Mouse (Mus musculus) ovary, postnatal 14 days (tissue): Measurements from ENCODE around the gene Nr6a1.

ENCODE experiments used
- DNase-seq: peaks from one replicate; pipeline ENCODE4 v3.0.0; 2022; ENCODE audit warnings: low spot score

The Nr6a1 gene

DNA sequence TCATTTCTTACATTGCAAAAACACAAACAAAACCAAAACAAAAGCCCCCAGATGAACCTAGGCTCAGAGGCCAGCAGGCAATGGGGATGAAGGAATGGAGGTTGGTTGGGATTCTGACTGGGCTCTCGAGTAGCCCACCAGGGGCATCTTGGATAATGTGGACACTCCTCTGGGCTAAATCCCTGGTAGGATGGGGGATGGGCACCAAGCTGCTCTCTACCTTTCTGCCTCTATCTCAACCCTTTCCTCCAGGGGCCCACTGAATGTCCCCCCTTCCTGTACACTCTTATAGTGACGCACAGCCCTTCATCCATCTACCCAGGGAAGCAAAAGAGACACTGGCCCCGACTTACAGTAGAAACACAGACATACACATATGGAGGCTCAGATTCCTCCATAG, 213.9 kb downstream of the Nr6a1 start:
- DNase-seq: no peak

DNA sequence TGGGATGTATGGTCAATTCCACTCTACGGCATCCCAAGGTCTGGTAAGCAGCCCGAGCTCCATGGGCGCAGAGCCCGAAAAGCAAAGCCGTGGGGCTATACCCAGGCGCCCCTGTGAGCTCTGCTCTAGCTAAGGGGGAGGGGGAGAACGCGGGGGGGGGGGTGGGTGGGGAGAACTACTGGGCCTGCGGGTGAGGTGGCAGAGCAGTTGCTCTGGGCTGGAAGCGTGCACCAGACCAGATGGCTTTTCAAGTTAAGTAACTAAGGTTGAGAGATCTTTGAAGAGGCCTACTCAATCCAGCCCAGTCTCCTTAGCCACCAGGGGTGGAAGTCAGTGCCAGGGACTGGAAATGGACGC, 214.7 kb downstream of the Nr6a1 start:
- no peak for DNase-seq

DNA sequence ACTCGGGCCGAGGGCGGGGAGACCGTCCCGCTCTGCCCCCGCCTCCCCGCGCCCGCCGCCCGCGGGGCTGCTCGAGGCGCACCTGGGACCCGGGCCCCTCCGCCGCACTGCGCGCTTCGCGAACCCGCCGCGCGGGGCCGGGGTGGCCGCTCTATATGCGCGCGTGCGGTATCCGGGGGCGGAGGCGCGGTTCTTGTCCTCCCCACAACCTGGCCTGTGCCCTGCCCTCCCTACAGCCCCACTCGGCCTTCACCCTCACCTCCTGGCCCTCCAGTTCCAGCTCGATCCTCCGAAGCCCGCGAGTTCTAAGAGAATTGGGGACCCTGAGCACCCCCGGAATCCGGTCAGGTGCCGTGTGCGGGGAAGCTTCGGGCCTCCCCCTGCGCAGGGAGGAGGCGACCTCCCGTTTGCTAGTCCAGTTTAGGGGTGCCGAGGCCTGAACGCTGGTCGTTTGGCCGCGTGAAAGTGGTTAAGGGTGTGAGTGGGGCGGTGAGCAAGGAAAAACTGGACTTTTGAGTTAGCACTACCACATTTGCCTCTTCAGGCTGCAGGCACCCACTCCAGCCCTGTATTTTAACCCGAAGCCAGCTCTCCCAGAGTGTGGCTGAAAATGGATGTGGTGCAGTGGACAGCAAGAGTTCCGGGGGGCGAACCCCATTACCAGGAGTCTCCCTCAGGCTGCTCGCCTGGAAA, 215.3 kb downstream of the Nr6a1 start:
- DNase-seq: no peak

DNA sequence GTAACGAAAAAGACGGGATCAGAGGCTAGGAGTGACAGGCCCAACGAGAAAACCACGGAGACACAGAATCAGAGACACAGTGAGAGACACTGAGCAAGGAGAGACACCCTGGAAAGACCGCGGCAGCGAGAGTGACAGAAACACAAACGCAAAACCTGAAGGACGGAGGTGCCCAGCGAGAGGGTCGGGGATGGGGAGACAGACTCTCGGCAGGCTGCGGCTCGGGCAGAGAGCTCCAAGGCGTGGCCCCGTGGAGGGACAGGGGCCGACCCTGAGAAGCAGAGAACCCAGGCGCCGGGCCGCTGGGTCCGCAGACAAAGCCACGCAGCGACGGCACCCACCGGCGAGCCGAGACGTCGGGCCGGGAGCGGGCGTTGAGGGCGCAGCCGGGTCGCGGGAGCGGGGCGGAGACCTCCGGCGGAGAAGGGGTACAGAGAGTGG, 216.0 kb downstream of the Nr6a1 start:
- DNase-seq: no peak

DNA sequence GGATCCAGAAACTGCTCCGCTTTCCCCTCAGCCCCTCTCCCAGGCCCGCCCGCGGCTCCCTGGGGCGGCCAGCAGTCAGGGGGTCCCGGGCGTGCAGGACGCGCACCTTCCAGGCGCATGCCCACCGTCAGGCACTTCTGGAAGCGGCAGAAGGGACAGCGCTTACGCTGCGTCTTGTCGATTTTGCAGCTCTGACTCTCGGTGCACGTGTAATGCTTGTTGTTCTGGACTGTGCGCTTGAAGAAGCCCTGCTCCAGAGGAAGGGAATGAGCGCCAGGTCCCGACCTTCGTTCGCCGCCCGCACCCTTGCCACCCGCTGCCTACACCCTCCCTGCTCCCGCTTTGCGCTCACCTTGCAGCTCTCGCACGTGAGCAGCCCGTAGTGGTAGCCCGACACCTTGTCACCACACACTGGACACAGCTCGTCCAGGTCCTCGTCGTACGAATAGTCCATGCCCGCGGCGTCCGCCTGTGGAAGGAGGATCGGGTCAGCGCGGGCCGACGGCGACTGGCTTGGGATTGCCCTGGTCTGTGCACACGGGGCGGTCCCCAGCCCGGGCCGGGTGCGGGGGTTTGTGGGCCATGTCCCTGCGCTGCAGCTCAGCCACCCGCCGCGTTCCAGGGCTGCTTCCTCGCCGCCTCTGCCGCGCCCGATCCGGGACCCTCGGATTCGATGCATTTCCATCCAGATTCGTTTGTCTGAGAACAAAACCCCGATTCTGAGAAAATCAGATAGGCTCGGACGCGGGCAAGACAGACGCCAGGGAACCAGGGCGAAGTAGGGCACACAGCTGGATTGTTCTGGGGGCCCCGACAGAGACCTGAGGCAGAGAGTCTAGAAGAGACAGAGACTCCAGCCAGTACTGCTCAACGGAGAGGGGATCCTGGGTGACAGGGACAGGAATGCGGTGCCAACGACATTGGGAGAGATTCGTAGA, 216.9 kb downstream of the Nr6a1 start:
- no peak for DNase-seq

- DNase-seq: no peak
Measured at GRCm38 (mm10) chr2:38708907-38709688, 218.4 kb downstream of the Nr6a1 start.

- no peak for DNase-seq
Measured at GRCm38 (mm10) chr2:38706661-38707060, 220.8 kb downstream of the Nr6a1 start.

DNA sequence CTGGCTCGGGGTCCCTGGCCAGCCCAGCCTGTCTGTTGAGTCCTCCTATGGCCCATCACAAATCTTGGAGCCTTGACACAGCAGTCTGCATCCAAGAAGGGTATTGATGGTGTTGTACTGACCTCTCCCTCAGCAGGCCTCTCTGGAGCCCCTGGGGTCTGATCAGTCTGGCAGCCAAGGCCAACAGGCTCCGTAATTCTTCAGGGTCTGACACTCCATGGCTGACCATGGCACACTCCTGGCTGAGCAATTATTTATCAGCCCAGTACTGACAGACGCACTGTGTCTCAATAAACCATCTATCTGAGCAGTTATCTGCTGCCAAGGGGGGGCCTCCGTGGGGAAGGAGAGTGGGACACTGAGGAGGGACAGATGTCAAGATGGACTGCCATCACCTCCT, 222.5 kb downstream of the Nr6a1 start:
- DNase-seq: no peak

- DNase-seq: no peak
Measured at GRCm38 (mm10) chr2:38704336-38704735, 223.2 kb downstream of the Nr6a1 start.

DNA sequence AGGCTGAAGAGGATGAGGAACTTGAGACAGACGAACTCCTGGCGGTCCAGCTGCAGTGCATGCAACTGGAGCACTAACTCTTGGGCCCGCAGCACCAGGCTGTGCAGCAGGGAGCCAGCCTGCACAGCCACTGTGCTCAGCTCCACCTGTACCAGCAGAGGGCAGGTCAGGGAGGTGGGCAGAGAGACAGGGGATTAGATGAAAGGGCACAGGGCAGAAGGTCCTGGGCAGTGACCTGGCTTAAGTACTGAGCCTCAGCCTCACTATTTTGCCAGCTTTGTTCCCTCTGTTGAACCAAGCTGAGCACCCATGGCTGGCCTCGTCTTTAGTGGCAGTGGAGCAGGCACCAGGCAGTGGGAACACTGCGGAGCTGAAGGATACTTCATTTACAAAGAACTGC, 227.3 kb downstream of the Nr6a1 start:
- no peak for DNase-seq

DNA sequence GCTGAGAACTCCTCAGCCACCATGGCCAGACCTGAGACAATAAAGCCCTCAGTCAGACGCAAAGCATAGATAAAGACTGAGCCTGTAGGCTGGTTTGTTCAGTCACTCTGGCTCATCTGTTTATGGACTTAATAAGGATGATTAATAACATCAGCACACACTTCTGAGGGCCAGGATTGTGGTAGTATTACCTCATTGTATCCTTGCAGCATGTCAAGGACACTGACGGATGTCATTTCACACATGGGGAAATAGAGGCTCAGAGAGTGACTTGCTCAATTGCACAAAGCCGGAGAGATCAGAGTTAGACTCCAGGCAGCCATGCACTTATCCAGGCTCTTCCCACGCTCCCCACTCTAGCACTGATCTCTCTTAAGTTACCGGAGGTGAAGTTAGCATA, 228.9 kb downstream of the Nr6a1 start:
- DNase-seq: no peak

GRCm38 (mm10) chr2:38697128-38698120, 230.1 kb downstream of the Nr6a1 start:
- no peak for DNase-seq

GRCm38 (mm10) chr2:38695770-38696169, 231.7 kb downstream of the Nr6a1 start:
- DNase-seq: no peak

DNA sequence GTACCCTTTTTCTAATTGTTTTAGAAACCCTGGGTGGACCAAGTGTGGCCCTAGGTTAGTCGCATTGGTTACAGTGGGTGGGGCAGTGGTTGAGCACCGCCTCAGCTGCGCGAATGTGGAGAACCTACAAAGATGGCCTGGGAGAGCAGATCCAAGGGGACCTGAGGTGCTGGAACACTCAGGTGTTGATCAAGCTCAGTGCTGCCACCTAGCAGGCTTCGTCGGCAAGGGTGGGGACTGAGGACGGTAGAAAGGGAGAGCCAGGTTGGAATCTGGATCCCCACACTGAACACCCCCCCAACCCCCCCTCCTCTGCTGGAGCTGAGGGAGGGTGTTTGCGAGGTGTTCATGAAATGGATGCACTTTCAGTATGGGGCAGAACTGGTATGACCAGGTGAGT, 235.9 kb downstream of the Nr6a1 start:
- no peak for DNase-seq

GRCm38 (mm10) chr2:38689881-38690280, 237.6 kb downstream of the Nr6a1 start:
- no peak for DNase-seq

DNA sequence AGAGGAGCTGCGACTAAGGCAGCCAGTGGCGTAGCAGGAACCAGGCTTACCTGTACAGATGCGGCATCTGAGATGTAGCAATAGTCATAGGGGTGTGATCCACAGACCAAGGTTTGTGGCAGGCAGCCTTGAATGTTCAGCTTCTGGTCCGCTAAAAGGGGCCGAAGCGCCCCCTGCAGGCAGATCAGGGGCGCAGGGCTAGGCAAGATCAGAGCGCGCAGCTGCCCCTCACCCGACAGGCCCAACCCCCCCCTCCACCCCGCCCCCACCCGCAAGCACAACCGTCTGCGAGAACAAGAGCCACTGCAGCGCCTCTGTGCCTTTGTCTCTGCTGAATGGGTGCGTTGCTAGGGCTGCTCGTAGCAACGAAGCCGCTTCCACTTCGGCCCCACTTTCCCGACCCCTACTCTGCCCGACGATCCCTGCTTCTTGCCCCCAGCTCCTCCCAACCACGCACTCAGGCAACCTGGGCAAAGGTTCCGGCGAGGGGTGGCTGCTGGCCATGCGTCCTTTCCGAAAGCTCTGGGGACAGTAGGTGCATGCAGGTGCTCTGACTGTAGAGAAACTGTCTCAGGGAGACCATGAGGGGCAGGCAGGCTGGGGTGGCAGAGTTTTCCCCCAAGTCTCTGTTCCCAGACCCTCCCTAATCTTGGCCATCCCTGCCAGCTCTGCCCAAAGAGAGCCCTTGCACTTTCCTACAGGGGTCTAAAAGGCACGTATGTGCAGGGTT, 238.5 kb downstream of the Nr6a1 start:
- no peak for DNase-seq

DNA sequence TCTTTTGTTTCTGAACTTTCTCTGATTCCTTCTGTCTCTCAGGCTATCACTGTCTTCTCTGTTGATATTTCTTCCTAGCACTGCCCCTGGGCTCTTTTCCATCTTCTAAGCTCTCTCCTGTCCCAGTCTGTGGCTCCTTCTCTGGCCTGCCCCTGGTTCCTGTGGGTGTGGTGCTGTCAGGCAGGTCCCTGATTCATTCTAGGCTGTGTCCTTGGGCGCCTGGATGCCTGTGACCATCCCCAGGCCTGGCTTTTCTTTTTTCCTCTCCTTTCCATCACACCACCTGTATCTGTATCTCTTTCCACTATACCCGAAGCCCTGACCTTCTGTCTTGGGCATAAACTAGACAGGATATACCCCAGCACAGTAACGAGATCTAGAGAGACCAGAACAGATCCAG, 241.7 kb downstream of the Nr6a1 start:
- no peak for DNase-seq

- DNase-seq: no peak
Measured at GRCm38 (mm10) chr2:38683083-38683482, 244.4 kb downstream of the Nr6a1 start.

DNA sequence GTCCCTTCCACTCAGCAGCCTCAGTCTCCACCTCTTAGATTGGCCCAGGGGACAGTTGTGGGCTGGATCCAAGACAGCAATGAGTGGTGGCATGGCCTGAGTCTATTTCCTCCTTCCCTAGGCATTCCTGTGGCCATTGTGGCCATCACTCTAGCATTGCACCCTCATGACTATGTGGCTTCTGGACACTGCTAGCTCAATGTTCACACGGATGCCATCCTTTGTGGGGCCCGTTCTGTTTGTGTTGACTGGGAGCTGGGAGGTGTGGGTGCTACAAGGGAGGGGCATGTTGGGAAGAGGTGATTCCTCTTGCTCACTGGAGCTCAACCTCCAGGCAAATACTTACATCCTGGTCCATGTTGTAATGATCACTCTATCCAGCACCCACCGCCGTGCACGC, 245.3 kb downstream of the Nr6a1 start:
- no peak for DNase-seq

DNA sequence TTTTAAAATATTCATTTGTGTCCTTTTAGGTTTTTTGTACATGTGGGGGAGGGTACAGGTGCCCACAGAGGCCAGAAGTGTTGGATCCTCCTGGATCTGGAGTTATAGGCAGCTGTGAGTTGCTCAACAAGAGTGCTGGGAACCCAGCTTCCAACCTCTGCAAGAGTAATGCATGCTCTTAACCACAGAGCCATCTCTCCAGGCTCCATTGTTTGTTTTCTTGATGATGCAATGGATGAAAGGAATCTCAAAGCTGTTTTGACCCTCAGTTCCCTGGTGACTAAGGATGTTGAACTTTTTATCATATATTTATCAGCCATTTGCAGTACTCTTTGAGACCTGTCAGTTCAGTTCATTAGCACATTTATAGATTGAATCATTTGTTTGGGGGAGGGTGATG, 248.5 kb downstream of the Nr6a1 start:
- no peak for DNase-seq
